Mouse (Mus musculus): ENCODE measurements around the gene Arid5b. TPM values are rescaled to one million over a fixed set of nuclear protein-coding genes. Genes with fewer than 3 reads are reported as not detected.

Gene Arid5b
- polyA plus RNA-seq, 1 experiment from 2014 or later: 42.1 TPM

DNA sequence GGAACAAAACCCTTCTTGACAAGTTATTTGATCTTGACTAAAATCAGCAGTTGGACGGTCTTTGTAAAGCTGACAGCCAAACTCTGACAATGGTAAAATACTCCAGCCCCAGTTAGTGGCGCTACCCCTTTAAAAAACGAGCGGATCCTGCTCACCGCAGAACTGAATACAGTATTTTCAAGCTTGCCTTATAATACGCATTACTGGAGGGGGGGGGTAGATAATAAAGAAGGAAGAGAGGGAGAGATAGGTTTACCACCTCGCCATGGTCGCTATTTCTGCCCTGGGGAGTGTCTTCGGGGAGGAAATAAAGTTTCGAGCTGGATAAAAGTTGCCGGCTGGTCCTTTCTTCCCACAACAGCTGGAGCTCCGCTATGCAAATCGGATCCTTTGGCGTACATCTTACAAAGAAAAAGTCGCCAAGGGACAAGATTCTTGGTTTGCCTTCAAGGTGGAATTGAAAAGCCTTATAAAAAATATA, 829 bp downstream of the Arid5b start:
- DNase-seq (ENCODE audit: low spot score) (peak; percentile 60), ATAC-seq (ENCODE audit: insufficient number of reproducible peaks, low FRiP score, low TSS enrichment, low read depth) (no peak)
- under 1% methylated on average over 15 of the region's 15 CpGs for WGBS
- Histone ChIP-seq H3K36me3 (ENCODE audit: control insufficient read depth, insufficient read depth, low read length) (0 out of 2 replicates have a peak, but pooled peaks cover 2% of the 10 kb centered on the region), H3K27me3 (ENCODE audit: control insufficient read depth, insufficient read depth, low read length) (no peaks in the 10 kb centered on the region), H3K4me1 (ENCODE audit: control insufficient read depth, insufficient read depth, low read length) (peaks cover 7% of the 10 kb centered on the region), H3K9ac (ENCODE audit: low read length) (peak overlapping the region; percentile 81), H3K4me2 (ENCODE audit: low read depth, severe bottlenecking) (peak overlapping the region; percentile 92), H3K9me3 (ENCODE audit: control insufficient read depth, low read length) (no peaks in the 10 kb centered on the region), H3K4me3 (ENCODE audit: low read depth, low read length) (peak overlapping the region; percentile 68), H3K27ac (replicated peaks; ENCODE audit: low read depth, low read length) (peak overlapping the region; percentile 86; the same call in 1 of the 2 replicates)

DNA sequence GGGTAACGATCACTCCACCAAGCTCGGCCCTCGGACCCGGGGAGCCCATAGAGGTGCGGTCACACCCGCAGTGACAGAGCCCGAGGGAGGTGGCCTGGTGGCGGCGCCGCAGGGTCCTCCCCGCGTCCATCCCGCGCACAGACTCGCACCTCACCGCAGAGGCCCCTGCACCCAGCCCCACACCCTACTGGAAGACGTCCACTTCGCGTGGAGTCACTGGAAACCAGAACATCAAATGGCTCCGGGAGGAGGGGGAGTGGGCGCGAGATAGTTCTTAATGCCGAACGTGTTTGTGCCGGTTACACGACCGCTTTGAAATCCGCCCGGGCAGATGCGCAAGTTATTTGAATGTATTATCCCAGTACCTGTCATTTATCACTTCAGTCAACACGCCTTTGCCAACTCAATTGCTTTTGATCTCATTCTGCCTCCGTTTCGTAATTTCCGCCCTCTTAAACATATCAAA, 1.5 kb downstream of the Arid5b start:
- peak overlapping the region; percentile 92 for H3K4me2 ChIP-seq (ENCODE audit: low read depth, severe bottlenecking)
- WGBS: under 1% methylated on average over 33 of the region's 34 CpGs
- no peaks in the 10 kb centered on the region for H3K27me3 ChIP-seq (ENCODE audit: control insufficient read depth, insufficient read depth, low read length)
- ATAC-seq (ENCODE audit: insufficient number of reproducible peaks, low FRiP score, low TSS enrichment, low read depth): peak; percentile 68
- 0 out of 2 replicates have a peak, but pooled peaks cover 2% of the 10 kb centered on the region for H3K36me3 ChIP-seq (ENCODE audit: control insufficient read depth, insufficient read depth, low read length)
- peak; percentile 69 for DNase-seq (ENCODE audit: low spot score)
- H3K9me3 ChIP-seq (ENCODE audit: control insufficient read depth, low read length): no peaks in the 10 kb centered on the region
- peak overlapping the region; percentile 68 for H3K4me3 ChIP-seq (ENCODE audit: low read depth, low read length)
- peak overlapping the region; percentile 86 for H3K27ac ChIP-seq (replicated peaks; ENCODE audit: low read depth, low read length)
- peaks cover 7% of the 10 kb centered on the region for H3K4me1 ChIP-seq (ENCODE audit: control insufficient read depth, insufficient read depth, low read length)
- H3K9ac ChIP-seq (ENCODE audit: low read length): peak overlapping the region; percentile 81

DNA sequence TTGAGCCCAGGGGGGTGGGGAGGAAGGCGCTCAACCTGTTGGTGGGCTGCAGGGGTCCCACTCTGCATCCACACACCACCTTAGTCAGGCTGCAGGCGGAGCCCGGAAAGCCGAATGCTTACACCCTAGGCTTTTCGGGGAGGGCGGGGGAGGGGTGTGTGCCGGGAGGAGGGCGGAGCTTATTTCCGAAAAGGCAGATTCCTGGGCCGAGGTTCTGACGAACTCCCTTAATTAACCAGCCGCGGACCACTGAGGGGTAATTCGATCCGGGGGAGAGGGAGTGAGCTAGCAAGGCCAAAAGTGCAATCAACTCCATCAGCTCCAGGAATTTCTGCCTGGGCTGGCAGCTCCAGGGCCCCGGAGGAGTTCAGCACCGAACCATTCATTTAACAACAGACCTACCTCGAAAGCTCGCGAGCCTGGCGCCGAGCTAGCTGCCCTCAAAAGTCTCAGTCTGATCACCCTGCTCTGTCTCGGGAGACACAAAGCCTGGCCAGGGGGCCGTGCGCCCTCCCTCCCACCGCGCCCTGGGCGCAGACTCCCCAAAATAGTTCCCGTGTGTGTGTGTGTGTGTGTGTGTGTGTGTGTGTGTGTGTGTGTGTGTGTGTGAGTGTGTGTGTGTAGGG, 2.1 kb downstream of the Arid5b start:
- peaks cover 7% of the 10 kb centered on the region for H3K4me1 ChIP-seq (ENCODE audit: control insufficient read depth, insufficient read depth, low read length)
- no peaks in the 10 kb centered on the region for H3K9me3 ChIP-seq (ENCODE audit: control insufficient read depth, low read length)
- ATAC-seq (ENCODE audit: insufficient number of reproducible peaks, low FRiP score, low TSS enrichment, low read depth) (peak; percentile 85), DNase-seq (ENCODE audit: low spot score) (peak; percentile 88)
- peak overlapping the region; percentile 68 for H3K4me3 ChIP-seq (ENCODE audit: low read depth, low read length)
- peak overlapping the region; percentile 86 for H3K27ac ChIP-seq (replicated peaks; ENCODE audit: low read depth, low read length)
- H3K36me3 ChIP-seq (ENCODE audit: control insufficient read depth, insufficient read depth, low read length): 0 out of 2 replicates have a peak, but pooled peaks cover 2% of the 10 kb centered on the region
- no peaks in the 10 kb centered on the region for H3K27me3 ChIP-seq (ENCODE audit: control insufficient read depth, insufficient read depth, low read length)
- under 1% methylated on average over 29 of the region's 29 CpGs for WGBS
- peak overlapping the region; percentile 92 for H3K4me2 ChIP-seq (ENCODE audit: low read depth, severe bottlenecking)
- peak overlapping the region; percentile 81 for H3K9ac ChIP-seq (ENCODE audit: low read length)

DNA sequence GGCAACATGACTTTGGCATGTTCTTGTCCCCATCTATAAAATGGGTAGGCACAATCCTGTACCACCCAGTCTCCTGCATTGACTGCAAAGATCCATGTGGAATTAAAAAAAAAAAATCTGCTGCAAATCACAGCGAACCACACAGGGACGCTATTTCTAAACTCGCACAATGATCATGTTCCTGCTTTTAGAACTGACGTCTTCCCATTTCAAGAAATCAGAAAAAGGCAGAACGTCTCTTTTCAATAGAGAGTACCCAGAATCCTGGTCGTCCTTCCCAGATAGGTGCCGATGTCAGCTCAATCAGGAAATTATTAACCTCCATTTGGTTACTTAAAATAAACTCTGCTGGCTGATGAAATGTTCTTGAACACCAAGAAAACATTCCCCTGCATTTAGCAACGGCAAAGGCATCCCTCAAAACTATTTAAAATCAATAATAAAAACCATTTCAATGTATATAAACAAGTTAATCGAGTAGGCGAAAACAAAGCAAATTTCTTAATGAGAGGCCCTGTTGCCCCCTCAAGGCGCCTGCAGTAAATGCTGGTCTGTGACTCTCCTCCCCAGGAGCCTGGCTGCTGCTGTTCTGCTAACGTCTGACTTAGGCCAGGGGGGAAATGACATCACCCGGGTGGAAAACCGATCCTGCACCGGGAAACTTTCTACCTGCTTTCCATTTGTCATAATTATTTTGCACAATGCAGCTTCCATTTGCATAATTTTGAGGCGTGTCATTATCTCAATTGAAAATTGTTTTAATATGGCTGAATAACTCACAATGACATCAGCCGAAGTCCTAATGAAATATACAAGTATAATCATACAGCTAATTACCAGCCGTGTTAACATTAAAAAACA, 3.4 kb downstream of the Arid5b start:
- Histone ChIP-seq H3K4me2 (ENCODE audit: low read depth, severe bottlenecking) (peak overlapping the region; percentile 92), H3K4me1 (ENCODE audit: control insufficient read depth, insufficient read depth, low read length) (no peaks in the 10 kb centered on the region), H3K9me3 (ENCODE audit: control insufficient read depth, low read length) (no peaks in the 10 kb centered on the region), H3K4me3 (ENCODE audit: low read depth, low read length) (no peak overlapping the region), H3K27me3 (ENCODE audit: control insufficient read depth, insufficient read depth, low read length) (no peaks in the 10 kb centered on the region), H3K36me3 (ENCODE audit: control insufficient read depth, insufficient read depth, low read length) (0 out of 2 replicates have a peak, but pooled peaks cover 2% of the 10 kb centered on the region), H3K9ac (ENCODE audit: low read length) (no peak overlapping the region), H3K27ac (replicated peaks; ENCODE audit: low read depth, low read length) (no peak overlapping the region)
- 24% methylated on average over 18 of the region's 18 CpGs for WGBS
- ATAC-seq (ENCODE audit: insufficient number of reproducible peaks, low FRiP score, low TSS enrichment, low read depth) (no peak), DNase-seq (ENCODE audit: low spot score) (peak; percentile 59)

DNA sequence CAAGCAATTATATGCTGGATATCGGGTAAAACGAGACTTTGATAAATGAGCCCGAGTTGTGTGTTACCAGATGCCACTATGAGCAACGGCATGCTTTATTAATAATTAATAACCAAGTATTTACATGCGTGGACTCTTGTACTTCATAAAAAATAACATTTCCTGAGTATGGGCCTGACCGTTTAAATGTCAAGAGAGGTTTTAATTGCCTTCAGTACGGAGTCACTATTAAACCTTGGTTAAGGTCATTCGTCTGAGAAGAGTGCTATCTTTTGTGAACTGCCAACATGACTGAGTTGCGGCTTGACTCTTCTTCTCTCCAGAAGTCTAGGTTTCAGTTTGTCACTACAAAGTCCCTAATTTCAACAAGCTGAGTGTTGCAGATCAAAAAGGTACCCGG, 8.8 kb downstream of the Arid5b start:
- Histone ChIP-seq H3K4me3 (ENCODE audit: low read depth, low read length) (no peak overlapping the region), H3K4me1 (ENCODE audit: control insufficient read depth, insufficient read depth, low read length) (0 out of 2 replicates have a peak, but pooled peaks cover 3% of the 10 kb centered on the region), H3K36me3 (ENCODE audit: control insufficient read depth, insufficient read depth, low read length) (0 out of 2 replicates have a peak, but pooled peaks cover 2% of the 10 kb centered on the region), H3K27me3 (ENCODE audit: control insufficient read depth, insufficient read depth, low read length) (no peaks in the 10 kb centered on the region), H3K9ac (ENCODE audit: low read length) (no peak overlapping the region), H3K27ac (replicated peaks; ENCODE audit: low read depth, low read length) (no peak overlapping the region), H3K9me3 (ENCODE audit: control insufficient read depth, low read length) (no peaks in the 10 kb centered on the region), H3K4me2 (ENCODE audit: low read depth, severe bottlenecking) (no peak overlapping the region)
- no peak for DNase-seq (ENCODE audit: low spot score)
- 89% methylated on average over 10 of the region's 10 CpGs for WGBS
- no peak for ATAC-seq (ENCODE audit: insufficient number of reproducible peaks, low FRiP score, low TSS enrichment, low read depth)

DNA sequence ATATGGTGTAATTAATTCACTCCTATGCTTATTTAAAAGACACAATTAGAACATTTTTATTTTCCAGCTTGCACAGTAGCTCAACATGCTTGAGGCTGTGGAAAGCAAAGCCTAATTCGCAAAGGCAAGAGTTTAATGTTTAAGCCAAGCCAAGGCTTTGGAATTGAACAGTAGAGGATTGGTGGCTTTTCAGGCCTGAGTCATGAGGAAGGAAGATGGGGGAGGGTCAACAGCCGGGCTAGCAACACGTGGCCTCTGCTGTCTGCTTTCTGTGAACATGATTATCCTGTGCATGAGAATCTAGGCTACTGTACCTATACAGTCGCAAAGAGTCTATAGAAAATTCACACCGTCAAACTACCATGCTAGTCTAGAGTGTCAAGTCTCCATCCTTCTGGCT, 9.9 kb downstream of the Arid5b start:
- Histone ChIP-seq H3K4me2 (ENCODE audit: low read depth, severe bottlenecking) (no peak overlapping the region), H3K9me3 (ENCODE audit: control insufficient read depth, low read length) (no peaks in the 10 kb centered on the region), H3K9ac (ENCODE audit: low read length) (no peak overlapping the region), H3K27ac (replicated peaks; ENCODE audit: low read depth, low read length) (no peak overlapping the region), H3K4me1 (ENCODE audit: control insufficient read depth, insufficient read depth, low read length) (0 out of 2 replicates have a peak, but pooled peaks cover 3% of the 10 kb centered on the region), H3K27me3 (ENCODE audit: control insufficient read depth, insufficient read depth, low read length) (no peaks in the 10 kb centered on the region), H3K4me3 (ENCODE audit: low read depth, low read length) (no peak overlapping the region), H3K36me3 (ENCODE audit: control insufficient read depth, insufficient read depth, low read length) (no peaks in the 10 kb centered on the region)
- ATAC-seq (ENCODE audit: insufficient number of reproducible peaks, low FRiP score, low TSS enrichment, low read depth): no peak
- DNase-seq (ENCODE audit: low spot score): no peak
- WGBS: 82% methylated on average over 5 of the region's 5 CpGs

DNA sequence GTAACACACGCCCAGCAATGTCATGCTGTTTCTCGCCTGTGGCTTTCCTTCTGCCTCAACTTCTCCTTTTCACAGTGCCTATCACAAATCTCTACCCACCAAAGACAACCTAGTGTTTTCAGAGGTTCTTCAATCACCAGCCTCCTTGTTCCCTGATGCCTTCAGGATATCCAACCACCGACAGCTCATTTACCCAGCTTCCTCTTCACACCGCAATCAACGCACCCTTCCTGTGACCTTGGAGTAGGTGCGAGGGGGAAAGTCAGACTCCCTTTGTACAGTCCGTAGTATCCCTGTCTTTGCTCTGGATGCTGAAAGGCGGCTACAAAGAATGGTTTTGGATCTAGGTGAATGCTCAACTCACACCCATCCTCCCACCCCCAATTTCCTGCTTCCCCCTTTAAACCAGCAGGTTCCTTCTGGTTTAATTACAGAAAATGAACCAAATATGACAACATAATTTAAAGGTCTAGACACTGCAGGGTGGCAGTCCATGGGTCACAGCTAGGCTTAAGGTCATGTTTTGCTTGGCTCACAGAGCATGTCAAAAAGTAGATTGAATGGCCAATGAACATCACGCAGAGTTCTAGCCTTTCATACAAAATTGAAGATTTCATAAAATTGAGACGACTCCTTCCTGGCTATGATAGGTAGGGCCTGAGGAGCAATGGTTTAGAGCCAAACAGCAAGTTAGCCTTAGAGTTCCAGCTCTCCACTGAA, 14.4 kb downstream of the Arid5b start:
- no peak for DNase-seq (ENCODE audit: low spot score)
- ATAC-seq (ENCODE audit: insufficient number of reproducible peaks, low FRiP score, low TSS enrichment, low read depth): no peak
- no peaks in the 10 kb centered on the region for H3K27me3 ChIP-seq (ENCODE audit: control insufficient read depth, insufficient read depth, low read length)
- H3K4me3 ChIP-seq (ENCODE audit: low read depth, low read length): no peak overlapping the region
- H3K9ac ChIP-seq (ENCODE audit: low read length): no peak overlapping the region
- H3K27ac ChIP-seq (replicated peaks; ENCODE audit: low read depth, low read length): no peak overlapping the region
- 90% methylated on average over 10 of the region's 10 CpGs for WGBS
- H3K4me1 ChIP-seq (ENCODE audit: control insufficient read depth, insufficient read depth, low read length): 0 out of 2 replicates have a peak, but pooled peaks cover 3% of the 10 kb centered on the region
- no peaks in the 10 kb centered on the region for H3K9me3 ChIP-seq (ENCODE audit: control insufficient read depth, low read length)
- no peaks in the 10 kb centered on the region for H3K36me3 ChIP-seq (ENCODE audit: control insufficient read depth, insufficient read depth, low read length)
- no peak overlapping the region for H3K4me2 ChIP-seq (ENCODE audit: low read depth, severe bottlenecking)
